Mouse (Mus musculus) retina, adult 2 months (tissue): ENCODE measurements around the gene Tmem213.

Experiments used
- DNase-seq: peaks from one replicate; pipeline ENCODE4 v3.0.0-alpha.2; 2012; ENCODE audit warnings: low read depth, low spot score

The Tmem213 gene

DNA sequence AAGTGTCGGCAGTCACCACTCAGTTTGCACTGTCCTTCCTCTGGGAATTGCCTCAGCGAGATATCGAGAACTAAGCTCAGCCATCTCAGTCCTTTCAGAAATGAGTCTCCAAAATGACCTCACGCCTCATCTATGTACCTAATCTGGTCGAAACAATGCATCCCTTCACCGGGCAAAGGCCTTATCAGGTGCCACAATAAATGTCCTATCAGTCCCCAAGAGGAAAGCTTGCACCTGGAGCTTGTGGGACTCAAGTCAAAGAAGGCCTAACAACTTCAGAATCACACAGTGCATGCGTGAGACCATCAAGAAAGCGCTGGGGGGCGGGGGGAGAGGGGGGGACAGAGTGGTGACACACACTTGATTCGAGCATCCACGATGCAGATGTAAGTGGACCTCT is 43.2 kb downstream of the Tmem213 start:
- DNase-seq = no peak

DNA sequence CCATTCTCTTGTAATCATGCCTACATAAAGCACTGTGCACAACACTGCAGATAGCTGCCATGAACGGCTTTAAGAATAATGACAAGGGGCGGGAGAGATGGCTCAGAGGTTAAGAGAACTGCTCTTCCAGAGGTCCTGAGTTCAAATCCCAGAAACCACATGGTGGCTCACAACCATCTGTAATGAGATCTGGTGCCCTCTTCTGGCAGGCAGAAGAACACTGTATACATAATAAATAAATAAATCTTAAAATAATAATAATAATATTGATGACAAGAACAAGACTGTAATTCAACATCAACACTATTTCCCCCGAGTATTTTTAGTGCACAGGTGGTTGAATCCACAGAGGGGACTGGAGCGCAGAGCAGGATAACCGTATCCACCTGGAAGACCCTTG is 47.1 kb downstream of the Tmem213 start:
- no peak for DNase-seq

DNA sequence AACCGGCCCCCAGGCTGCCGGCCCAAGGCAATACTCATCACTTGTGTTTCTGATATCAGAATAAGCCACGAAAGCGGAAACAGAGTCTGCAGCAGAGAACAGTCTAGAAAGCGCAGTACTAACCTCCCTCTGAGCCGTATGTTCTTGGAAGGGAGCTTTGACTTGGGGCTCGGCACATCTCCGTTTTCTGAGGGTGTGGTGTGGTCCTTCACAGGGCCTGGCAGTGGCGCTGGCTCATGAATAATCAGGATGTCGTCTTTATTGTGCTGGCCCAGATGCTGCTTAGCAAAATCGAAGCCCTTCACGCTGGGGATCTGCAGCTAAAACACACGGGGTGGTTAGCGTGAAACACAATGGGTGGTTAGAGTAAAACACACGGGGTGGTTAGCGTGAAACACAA is 48.9 kb downstream of the Tmem213 start:
- no peak for DNase-seq

DNA sequence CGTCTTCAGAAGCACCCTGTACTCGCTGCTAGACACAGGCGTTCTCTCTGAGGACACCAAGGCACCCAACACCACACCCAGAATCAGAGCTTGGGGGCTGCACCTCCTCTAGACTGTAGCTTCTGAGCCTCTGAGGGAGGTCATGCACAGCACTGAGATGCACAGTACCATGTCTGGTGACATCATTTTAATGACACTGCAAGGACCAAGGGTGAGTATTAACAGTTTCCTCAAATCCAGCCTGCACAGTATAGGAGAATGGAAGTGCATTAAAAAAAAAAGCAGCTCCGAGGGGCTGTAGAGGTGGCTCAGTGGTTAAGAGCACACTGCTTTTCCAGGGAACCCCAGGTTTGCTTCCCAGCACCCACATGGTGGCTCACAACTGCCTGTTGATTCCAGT is 50.5 kb downstream of the Tmem213 start:
- no peak for DNase-seq

DNA sequence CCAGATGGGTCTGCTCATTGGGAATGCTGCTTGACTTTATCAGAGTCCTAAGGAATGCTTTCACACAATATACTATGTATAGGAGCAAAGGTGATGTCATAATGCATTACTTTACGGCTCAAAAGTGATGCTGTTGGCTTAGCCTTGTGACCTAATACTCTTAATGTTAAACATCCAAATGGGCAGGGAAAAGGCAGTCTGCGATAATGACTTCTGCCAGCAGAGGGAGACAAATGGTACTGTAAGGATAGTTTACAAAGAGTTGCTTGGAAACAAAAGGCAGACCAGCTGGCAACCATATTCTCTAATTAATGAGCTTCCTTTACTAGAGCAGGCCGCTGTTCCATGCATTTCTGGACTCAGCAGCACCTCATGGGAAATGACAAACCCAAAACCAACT is 51.0 kb downstream of the Tmem213 start:
- DNase-seq = peak; percentile 80

DNA sequence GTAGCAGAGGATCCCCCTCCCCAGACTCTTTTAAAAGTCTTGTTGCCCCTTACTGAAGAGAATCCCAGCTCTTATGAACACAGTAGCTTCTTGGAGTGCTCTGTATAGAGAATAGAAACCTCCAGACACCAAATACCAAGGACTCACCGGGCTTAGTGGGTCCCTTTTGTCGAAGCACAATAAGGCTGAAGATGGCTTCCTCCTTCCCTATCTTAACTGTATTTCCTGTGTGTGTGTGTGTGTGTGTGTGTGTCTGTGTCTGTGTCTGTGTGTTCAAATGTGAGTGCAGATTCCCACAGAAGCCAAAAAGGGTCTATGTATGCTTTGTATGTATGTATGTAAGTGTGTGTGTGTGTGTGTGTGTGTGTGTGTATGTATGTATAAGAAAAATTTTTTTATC is 51.5 kb downstream of the Tmem213 start:
- DNase-seq = no peak

DNA sequence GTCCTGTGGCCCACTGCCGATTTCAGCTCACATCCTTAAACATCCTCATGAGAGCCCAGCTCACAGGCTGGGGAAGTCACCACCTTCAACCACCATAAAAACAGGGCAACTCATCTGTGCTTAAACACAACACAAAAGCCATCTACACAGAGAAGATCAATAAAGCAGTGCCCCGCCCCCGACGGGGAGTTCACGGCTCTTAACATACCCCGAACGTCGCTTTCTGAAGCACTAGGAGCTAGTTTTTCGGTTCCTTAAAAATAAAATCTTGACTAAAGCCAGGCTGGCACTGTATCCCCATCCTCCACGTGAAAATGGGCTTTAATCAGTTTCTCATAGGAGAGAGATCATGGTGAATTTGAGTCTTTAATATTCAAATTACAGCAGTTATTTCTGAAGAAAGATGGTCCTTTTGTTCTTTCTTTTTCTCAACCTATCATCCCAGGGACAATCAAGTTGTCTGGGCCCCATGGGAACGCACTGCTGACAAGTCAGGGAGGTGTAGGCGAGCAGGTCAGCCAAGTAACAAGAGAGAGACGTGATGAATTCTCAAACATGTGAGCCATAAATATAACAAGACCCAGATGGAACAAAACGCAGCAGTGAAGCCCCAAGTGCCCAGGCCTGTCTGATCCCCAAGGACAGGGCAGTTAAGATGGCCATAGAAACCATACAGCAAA is 53.9 kb downstream of the Tmem213 start:
- no peak for DNase-seq

DNA sequence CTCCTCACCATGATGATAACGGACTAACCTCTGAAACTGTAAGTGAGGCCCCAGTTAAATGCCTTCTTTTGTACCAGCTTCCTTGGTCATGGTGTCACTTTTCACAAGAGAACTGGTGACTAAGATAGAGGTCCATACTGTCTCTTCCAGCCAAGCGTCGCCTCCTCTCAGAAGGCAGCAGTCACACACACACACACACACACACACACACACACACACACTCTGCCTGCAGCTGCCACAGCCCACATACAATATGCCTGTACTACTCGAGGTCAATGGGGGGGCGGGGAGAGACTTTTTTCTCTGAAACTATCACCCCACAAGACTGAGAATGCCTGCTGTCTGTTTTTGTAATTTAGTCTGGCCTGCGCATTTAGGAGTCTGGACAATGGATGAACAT is 55.6 kb downstream of the Tmem213 start:
- DNase-seq = no peak

DNA sequence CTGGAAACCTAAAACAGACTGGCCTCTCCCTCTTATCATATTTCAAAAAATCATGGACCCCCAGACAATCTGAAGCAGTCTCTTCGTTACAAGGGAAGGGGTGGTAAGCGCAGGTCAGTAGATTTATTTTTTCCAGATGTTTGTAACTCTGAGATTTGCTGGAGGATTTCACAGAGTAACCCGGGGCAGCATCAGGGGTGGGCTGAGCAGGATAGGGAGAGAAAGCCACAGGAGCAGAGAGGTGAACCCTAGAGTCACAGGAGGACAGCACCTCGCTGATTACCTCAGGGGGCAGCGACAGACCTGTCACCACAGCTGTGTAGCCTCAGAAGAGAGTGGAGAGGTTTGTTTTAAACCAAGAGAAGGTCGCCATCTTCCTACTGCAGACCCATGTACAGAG is 56.3 kb downstream of the Tmem213 start:
- DNase-seq = no peak
